Mouse (Mus musculus) lung, adult 2 months (tissue): ENCODE measurements around the gene Scd3. TPM values are rescaled to one million over a fixed set of nuclear protein-coding genes. Genes with fewer than 3 reads are reported as not detected.

Experiments used
- DNase-seq: peaks from one replicate; pipeline ENCODE4 v3.0.0; 2022
- H3K4me1 ChIP-seq: fragments of 200-500 bp; 2 replicates; pipeline ENCODE4 v1.6.1; 2011; ENCODE audit warnings: low read length; ENCODE audit not compliant: control insufficient read depth, insufficient read depth
- H3K4me3 ChIP-seq: fragments of 200-500 bp; replicated peaks from 2 replicates; pipeline ENCODE3; 2011; ENCODE audit warnings: low read depth, mild to moderate bottlenecking, control low read depth, low read length; ENCODE audit errors: extremely low read depth
- CTCF ChIP-seq: fragments of 200-500 bp; IDR thresholded peaks from 2 replicates; pipeline ENCODE4 v1.5.1; 2011; ENCODE audit warnings: mild to moderate bottlenecking, low read length, control low read depth; ENCODE audit not compliant: insufficient read depth
- POLR2A ChIP-seq: fragments of 200-500 bp; IDR thresholded peaks from 2 replicates; pipeline ENCODE4 v1.6.1; 2011; ENCODE audit warnings: low read depth, mild to moderate bottlenecking, control low read depth, low read length, borderline replicate concordance; ENCODE audit errors: extremely low read depth
- WGBS: fragments of 180-500 bp; shearing (Covaris S2); methylation state at CpG from one replicate; pipeline ENCODE4 v1.1.7; 2018; 5-methylcytosine and 5-hydroxymethylcytosine counted together
- polyA plus RNA-seq: library from polyadenylated mRNA; depleted of rRNA; stranded (reverse); fragments of >200 nt; gene quantifications from 2 replicates; pipeline ENCODE4 v1.2.3, GENCODE M21; 2012; rRNA removed

Scd3 gene
- polyA plus RNA-seq, 1 experiment = not detected

DNA sequence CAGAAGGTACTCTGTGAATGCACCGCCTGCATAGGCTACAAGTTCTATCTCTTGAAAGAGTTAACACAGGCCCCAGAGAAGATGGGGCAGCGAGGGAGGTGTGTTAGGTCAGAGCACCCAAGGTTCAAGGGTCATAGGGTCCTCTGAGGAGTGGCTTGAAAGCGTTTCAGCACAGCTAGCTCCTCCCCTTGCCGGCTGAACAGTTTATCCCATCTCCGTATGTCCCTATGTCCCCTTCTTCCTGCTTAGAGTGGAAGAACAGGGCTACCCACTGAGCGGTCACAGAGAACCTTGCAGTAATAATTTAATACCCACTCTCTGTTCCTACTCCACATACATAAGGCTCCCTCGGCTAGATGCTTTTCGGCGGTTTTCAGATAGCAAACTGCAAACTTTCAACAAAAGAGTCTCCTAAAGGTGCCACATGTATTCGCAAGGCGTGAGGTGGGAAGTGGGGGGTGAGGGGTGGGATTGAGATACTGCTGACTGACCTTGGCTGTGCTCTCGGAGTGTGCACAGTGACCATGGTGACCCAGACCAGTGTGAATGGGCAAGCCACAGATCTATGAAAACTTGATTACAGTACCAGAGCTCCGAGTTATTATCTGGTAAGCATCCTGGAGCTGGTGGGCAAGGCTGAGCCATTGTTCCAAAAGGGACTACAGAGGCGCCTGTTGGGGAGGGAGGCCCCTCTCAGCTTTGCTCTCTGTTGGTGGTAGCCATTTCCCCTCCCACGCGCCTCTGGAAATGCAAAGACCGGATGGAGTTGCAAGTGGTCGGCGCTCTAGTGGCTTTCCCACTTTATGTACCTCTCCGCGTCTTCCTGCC, 90.1 kb downstream of the Scd3 start, which contains the start of gene Scd2:
Gene Scd2 (plus strand): TSS at position 734 of the 828 bp plus-strand sequence.
- H3K4me3 ChIP-seq = peak within 1 kb of the TSS; percentile 68
- peaks cover 9% of the 10 kb centered on the region for H3K4me1 ChIP-seq
- WGBS = 6% methylated on average over 21 of the region's 21 CpGs
- TF ChIP-seq CTCF = no peak
- no peak for TF ChIP-seq POLR2A
- no peak for DNase-seq

Other genes with a start within 250 kb of the Scd3 start
- gene Cpn1, start 216.7 kb upstream of the Scd3 start, polyA plus RNA-seq = 4.3 and 5.0 TPM in 2 replicates
- 0.53 and 0.65 TPM in 2 replicates for gene Cyp2c23, start 174.1 kb upstream of the Scd3 start, polyA plus RNA-seq
- 6.5 and 7.0 TPM in 2 replicates for gene Erlin1, start 133.5 kb upstream of the Scd3 start, polyA plus RNA-seq
- gene Chuk, start 95.8 kb upstream of the Scd3 start, polyA plus RNA-seq = 10.2 and 16.1 TPM in 2 replicates
- gene Cwf19l1, start 67.4 kb upstream of the Scd3 start, polyA plus RNA-seq = 3.6 and 7.5 TPM in 2 replicates
- gene Bloc1s2, start 56.8 kb upstream of the Scd3 start, polyA plus RNA-seq = 15.5 and 19.7 TPM in 2 replicates
- 0.03 and 0.06 TPM in 2 replicates for gene Pkd2l1, start 10.8 kb upstream of the Scd3 start, polyA plus RNA-seq
- 289 and 384 TPM in 2 replicates for gene Scd2, start 90.4 kb downstream of the Scd3 start, polyA plus RNA-seq
- 0.46 and 0.97 TPM in 2 replicates for gene Scd4, start 129.8 kb downstream of the Scd3 start, polyA plus RNA-seq
- 3,425 and 3,454 TPM in 2 replicates for gene Scd1, start 204.6 kb downstream of the Scd3 start, polyA plus RNA-seq